Mouse (Mus musculus) heart, postnatal 25 days (tissue): ENCODE measurements around the gene Ap1m2. TPM values are rescaled to one million over a fixed set of nuclear protein-coding genes. Genes with fewer than 3 reads are reported as not detected.
A peak's percentile ranks its signal among the peaks of the same experiment; 100 is the strongest.

Experiments
- DNase-seq: peaks from one replicate; pipeline ENCODE4 v3.0.0; 2022; ENCODE audit warnings: low spot score
- intact Hi-C: fragments of 180-260 bp; cut with DNase I; formaldehyde crosslinking; loops from one replicate; pipeline ENCODE4 v1.15.1; 2025
- total RNA-seq, 2 experiments: library from RNA; stranded (reverse); gene quantifications; 2 replicates each; pipeline ENCODE4 v1.2.3; 2021

The Ap1m2 gene
- not detected for total RNA-seq

GRCm38 (mm10) chr9:21312134-21312533 lies at the start of gene Ap1m2:
TSS of gene Ap1m2 (minus strand) at chr9:21312337.
- no peak for DNase-seq
- intact Hi-C loops, result no loop called here

GRCm38 (mm10) chr9:21356981-21357718 lies 45.0 kb upstream of the Ap1m2 start:
- no peak for DNase-seq
- intact Hi-C loops, result loop anchor here (1.0 kb wide), 1 partner anchor 44 kb away; no protein-coding TSS in a partner anchor

- no peak for DNase-seq
- intact Hi-C loops, result no loop called here
Observed at GRCm38 (mm10) chr9:21354796-21355195, 42.7 kb upstream of the Ap1m2 start.

DNA sequence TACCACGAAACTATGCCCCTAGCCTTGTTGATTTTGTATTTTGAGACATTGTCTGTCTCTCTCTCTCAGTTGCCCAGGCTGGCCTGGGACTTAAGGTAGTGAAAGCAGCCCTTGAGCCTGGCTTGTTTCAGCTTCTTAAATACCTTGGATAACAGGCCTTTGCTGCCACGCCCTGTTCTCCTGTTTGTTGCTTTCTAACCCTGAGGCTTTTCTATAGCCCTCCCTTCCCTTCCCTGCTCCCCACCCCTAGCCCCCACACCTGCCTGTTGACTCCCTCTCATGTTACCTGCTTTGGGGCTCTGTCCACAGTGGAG lies 41.2 kb upstream of the Ap1m2 start:
- intact Hi-C loops, result no loop called here
- no peak for DNase-seq

GRCm38 (mm10) chr9:21352463-21353372 lies 40.6 kb upstream of the Ap1m2 start:
- intact Hi-C loops, result no loop called here
- DNase-seq, result no peak

- no peak for DNase-seq
- intact Hi-C loops, result no loop called here
Observed at GRCm38 (mm10) chr9:21351702-21352377, 39.7 kb upstream of the Ap1m2 start.

GRCm38 (mm10) chr9:21351178-21351577 lies 39.0 kb upstream of the Ap1m2 start:
- no peak for DNase-seq
- intact Hi-C loops, result no loop called here

- DNase-seq, result no peak
Observed at GRCm38 (mm10) chr9:21348152-21348551, 36.0 kb upstream of the Ap1m2 start.

DNA sequence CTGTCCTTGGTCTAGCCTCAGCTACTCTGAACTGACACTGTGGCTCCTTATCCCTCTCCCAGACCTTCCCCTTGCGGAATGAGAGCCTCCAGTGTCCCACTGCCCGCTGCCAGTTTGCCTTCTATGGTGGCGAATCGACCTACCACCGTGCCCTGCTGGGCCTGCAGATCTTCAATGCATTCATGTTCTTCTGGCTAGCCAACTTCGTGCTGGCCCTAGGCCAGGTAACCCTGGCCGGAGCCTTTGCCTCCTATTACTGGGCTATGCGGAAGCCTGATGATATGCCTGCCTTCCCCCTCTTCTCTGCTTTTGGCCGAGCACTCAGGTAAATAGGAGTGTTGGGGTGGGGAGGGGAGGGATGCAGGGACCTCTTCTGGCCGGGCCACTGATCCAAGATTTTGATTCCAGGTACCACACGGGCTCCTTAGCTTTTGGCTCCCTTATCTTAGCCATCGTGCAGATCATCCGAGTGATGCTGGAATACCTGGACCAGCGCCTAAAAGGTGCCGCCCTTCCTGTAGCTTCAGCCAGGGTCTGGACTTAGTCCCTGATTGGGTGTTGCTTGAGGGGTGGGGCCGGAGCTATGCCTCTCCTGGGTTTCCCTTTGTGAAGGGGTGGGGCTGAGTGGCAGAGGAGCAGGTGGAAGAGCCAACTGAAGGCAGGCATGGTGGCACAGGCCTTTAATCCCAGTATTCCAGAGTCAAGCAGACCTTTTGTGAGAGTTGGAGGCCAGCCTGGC lies 34.7 kb upstream of the Ap1m2 start:
- no peak for DNase-seq
- intact Hi-C loops, result no loop called here

More at GRCm38 (mm10) chr9:21348152-21348551, 36.0 kb upstream of the Ap1m2 start:
- intact Hi-C loops, result no loop called here

DNA sequence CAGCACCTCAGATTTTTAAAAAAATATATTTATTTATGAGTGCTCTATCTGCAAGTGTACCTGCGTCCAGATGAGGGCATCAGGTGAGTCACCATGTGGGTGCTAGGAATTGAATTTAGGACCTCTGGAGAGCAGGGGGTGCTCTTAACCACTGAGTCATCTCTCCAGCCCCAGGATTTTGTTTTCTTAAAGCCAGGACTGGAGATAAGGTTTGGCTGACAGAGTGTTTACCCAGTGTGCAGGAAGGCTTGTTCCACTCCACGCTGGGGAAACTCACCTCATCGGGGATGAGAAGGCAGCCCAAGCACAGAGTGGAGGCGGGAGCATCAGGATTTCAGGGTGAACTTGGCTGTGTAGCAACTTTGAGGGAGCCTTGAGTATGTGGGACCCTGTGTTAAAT lies 28.3 kb upstream of the Ap1m2 start:
- DNase-seq, result no peak
- intact Hi-C loops, result no loop called here

- intact Hi-C loops, result no loop called here
- DNase-seq, result no peak
Observed at GRCm38 (mm10) chr9:21337652-21338051, 25.5 kb upstream of the Ap1m2 start.

- intact Hi-C loops, result no loop called here
- DNase-seq, result no peak
Observed at GRCm38 (mm10) chr9:21336491-21336890, 24.4 kb upstream of the Ap1m2 start.

DNA sequence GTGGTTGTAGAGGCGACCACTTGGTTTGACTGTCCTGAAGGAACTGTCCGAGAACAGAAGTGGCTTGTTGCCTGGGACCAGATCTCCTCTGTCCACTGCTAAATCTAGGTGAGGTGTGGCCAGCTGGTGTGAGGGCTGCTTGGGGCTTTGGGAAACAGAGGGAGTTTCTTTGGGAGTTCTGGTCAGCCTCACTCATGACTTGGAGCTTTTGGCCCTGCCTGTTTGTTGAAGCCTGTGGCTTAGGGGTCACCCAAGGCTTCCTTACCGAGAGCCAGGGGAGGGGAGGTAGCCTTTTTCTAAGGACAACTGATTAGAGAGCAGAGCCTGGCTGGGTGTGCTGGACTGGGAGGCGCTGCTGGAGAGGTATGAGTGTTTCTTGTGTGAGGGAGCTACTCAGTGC lies 23.3 kb upstream of the Ap1m2 start:
- peak; percentile 47 for DNase-seq
- intact Hi-C loops, result no loop called here

- intact Hi-C loops, result no loop called here
- DNase-seq, result no peak
Observed at GRCm38 (mm10) chr9:21334747-21335146, 22.6 kb upstream of the Ap1m2 start.

- intact Hi-C loops, result no loop called here
- DNase-seq, result no peak
Observed at GRCm38 (mm10) chr9:21333523-21333922, 21.4 kb upstream of the Ap1m2 start.

DNA sequence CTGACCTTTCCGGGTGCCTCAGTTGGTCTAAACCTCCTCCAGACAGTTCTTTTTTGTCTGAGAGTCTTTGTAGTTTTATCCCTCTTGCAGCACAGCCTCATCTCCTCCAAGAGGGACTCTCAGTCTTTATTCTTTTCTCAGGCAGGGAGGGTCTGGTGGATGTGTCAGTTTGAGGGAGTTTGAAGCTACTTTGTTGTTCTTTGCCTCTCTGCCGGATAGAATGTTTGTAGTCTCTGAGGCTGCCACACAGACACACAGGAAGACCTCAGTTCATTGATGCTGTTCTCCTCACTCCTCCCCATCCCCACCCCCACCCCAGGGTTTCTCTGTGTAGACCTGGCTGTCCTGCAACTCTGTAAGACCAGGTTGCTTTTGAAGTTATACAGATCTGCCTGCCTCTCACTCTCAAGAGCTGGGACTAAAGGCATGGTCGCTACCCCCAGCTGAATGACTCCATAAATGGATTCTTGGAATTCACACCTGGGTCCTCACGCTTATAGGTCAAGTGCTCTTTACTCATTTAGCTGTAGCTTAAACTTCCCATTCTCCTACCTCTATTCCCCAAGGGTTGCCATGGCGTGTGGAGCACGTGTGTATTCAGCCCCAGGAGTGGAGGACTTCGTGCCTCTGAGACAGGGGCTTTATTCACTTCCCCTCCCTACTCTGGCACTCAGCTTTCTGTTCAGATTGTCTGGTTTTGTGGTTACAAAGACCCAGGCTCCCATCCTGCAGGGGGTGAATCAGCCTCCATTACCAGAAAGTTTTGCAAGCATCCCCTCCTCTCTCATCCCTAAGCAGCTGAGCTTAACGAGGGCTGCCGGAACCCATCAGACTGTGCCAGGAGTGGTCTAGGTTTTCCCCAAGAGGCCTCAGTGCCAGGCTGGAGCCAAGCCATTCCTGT lies 20.3 kb upstream of the Ap1m2 start:
- no peak for DNase-seq
- intact Hi-C loops, result no loop called here

DNA sequence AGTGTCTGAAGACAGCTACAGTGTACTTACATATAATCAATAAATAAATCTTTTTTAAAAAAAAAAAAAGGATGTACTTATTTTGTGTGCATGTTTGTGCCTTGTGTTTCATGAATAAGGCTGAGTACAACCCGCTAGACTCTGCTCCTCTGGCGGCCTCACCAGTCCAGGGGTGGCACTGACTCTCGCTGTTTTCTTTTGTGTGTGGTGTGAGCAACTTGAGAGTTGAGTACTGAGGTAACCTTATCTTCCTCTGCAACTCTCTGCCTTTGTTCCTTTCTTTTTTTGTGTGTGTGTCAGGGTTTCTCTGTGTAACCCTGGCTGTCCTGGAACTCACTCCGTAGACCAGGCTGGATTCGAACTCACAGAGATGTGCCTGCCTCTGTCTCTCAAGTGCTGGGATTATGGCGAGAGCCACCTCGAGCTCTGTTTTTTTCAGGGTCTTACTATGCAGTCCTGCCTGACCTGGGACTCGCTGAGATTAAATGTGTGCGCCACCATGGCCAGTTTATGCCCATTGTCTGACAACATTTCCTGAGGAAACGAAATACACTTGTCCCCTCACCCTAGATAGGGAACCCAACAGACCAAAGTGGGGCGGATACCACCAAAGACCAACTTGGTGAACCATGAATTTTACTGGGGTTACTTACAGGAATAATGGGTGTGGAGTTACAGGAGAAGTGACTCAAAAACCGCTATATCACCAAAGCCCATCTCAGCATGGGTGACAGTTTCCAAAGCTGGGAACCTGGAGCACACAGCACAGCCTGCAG lies 19.4 kb upstream of the Ap1m2 start:
- no peak for DNase-seq
- intact Hi-C loops, result no loop called here

DNA sequence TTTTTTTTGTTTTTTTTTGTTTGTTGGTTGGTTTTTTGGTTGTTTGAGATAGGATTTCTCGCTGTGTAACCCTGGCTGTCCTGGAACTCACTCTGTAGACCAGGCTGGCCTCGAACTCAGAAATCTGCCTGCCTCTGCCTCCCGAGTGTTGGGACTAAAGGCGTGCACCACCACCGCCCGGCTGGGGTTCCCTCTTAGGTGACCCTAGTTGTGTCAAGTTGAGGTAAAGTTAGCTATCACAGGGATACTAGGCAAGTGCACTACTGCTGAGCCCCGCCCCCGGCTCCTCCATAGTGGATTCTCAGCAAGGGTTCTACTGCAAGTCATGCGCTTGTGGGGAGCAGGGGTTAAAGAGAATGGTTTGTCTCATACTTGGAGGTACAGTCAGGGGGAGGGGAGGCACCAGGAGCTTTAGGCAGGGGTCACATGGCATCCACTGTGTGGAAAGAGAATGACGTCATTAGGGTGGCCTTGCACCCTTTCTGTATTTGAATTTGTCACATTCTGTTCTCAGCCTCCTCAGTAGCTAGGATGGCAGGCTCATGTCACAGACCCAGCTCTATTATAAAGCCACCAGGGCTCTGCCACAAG lies 17.7 kb upstream of the Ap1m2 start:
- intact Hi-C loops, result no loop called here
- DNase-seq, result no peak
